Mouse (Mus musculus) cortical plate, adult 2 months (tissue): Measurements from ENCODE around the gene Tmem114. TPM values are rescaled to one million over a fixed set of nuclear protein-coding genes. Genes with fewer than 3 reads are reported as not detected.
A peak's percentile ranks its signal among the peaks of the same experiment; 100 is the strongest.

Experiments
- H3K27ac ChIP-seq: fragments of 200-500 bp; 2 replicates; pipeline ENCODE4 v1.5.1; 2012; ENCODE audit warnings: low read length, control low read depth, inconsistent platforms; ENCODE audit not compliant: insufficient read depth
- H3K4me1 ChIP-seq: fragments of 200-500 bp; 2 replicates; pipeline ENCODE4 v1.6.1; 2011; ENCODE audit warnings: low read length; ENCODE audit not compliant: control insufficient read depth, insufficient read depth
- H3K4me3 ChIP-seq: fragments of 200-500 bp; 2 replicates; pipeline ENCODE4 v1.5.1; 2011; ENCODE audit warnings: mild to moderate bottlenecking, low read length, control low read depth; ENCODE audit not compliant: insufficient read depth
- CTCF ChIP-seq: fragments of 200-500 bp; IDR thresholded peaks from 2 replicates; pipeline ENCODE4 v1.5.1; 2011; ENCODE audit warnings: mild to moderate bottlenecking, control low read depth, low read length; ENCODE audit not compliant: insufficient read depth; ENCODE audit errors: extremely low read depth
- POLR2A ChIP-seq: fragments of 200-500 bp; IDR thresholded peaks from 2 replicates; pipeline ENCODE4 v1.6.1; 2011; ENCODE audit warnings: mild to moderate bottlenecking, low read length, control low read depth; ENCODE audit not compliant: insufficient read depth; ENCODE audit errors: extremely low read depth
- polyA plus RNA-seq: library from polyadenylated mRNA; depleted of rRNA; stranded (reverse); fragments of >200 nt; gene quantifications from 2 replicates; pipeline ENCODE4 v1.2.3, GENCODE M21; 2012

Gene Tmem114
- polyA plus RNA-seq, 1 experiment: 1.5 TPM

DNA sequence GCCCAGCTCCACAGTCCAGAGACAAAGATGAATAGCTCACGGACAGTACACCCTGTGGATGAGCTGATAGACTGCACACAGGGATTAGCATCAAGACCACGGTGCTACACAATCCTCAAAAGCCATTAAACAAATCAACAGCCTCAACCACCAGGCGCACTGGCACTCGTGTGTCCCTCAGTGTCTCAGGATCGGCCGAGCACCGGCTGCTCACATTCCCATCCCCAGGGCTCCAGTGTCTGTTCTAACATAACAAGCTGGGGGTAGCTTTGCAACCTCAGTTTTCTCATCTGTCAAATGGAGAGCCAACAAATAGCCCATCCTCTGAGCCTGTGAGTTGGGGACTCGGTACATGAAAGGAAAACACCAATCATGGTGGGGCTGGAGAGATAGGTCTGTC lies 11.5 kb downstream of the Tmem114 start:
- Histone ChIP-seq H3K4me1 (0 out of 2 replicates have a peak, but pooled peaks cover 4% of the 10 kb centered on the region), H3K27ac (no peak overlapping the region), H3K4me3 (no peak overlapping the region)
- TF ChIP-seq CTCF: no peak

DNA sequence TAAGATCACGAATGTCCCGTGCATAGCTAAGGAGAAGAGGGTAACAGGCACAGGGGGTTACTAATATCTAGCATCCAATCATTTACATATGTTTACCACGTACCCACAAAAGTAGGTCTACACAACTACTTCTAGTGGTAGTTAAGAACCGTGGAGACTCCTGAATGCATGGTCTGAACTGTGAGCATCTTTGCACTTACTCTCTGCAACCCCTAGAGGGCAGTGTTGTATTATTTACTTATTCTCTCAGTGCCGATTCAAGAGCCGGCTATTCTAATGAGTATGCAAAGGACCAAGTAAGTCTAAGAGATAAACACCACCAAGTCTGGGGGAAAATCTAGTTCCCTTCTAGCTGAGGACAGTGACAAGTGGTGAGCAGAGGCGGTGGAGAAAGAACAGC lies 12.7 kb downstream of the Tmem114 start:
- TF ChIP-seq POLR2A (no peak), CTCF (peak; percentile 70)
- Histone ChIP-seq H3K27ac (no peak overlapping the region), H3K4me1 (0 out of 2 replicates have a peak, but pooled peaks cover 2% of the 10 kb centered on the region), H3K4me3 (no peak overlapping the region)

DNA sequence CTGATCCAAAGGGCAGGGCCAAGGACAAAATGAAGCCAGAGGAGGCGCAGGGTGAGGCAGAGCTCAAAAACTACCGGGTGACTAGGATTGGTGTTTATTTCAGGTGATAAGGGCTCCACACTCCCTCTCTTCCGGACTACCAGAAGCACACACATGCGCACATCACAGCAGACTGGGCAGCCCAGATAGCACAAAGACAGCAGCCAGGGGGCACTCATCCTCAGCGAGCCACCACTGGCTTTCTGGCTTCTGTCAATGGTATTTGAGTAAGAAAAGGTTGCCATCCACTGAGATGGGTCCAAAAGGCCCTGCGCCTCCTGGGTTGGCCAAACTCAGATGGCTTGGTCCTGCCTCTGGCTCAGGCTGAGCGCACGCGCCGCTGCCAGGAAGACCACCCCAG lies 15.7 kb downstream of the Tmem114 start:
- H3K4me3 ChIP-seq: no peak overlapping the region
- H3K4me1 ChIP-seq: no peaks in the 10 kb centered on the region
- no peak for TF ChIP-seq POLR2A
- 0 out of 2 replicates have a peak, but pooled peaks have one; percentile 2 for TF ChIP-seq CTCF
- H3K27ac ChIP-seq: no peak overlapping the region

DNA sequence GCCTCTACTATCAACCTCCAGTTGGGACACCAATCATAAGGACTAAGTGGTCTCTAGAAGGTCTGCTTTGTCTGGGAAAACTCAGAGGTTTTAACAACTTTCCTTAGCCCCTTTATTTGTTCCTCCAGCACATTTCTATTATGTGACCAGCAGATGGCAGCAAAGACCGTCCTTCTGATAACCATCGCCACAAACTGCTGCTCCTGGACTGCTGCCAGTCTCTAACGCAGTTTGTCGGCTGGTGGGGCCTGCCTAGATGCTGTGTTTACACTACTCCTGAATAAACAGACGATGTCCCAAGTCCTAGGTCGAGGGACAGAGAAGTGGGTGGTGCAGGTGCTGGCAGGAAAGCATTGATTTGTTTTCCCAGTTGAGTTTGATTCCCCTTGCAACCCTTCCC lies 18.2 kb downstream of the Tmem114 start:
- H3K27ac ChIP-seq: no peak overlapping the region
- H3K4me1 ChIP-seq: no peaks in the 10 kb centered on the region
- TF ChIP-seq CTCF (peak; percentile 75), POLR2A (no peak)
- H3K4me3 ChIP-seq: no peak overlapping the region

DNA sequence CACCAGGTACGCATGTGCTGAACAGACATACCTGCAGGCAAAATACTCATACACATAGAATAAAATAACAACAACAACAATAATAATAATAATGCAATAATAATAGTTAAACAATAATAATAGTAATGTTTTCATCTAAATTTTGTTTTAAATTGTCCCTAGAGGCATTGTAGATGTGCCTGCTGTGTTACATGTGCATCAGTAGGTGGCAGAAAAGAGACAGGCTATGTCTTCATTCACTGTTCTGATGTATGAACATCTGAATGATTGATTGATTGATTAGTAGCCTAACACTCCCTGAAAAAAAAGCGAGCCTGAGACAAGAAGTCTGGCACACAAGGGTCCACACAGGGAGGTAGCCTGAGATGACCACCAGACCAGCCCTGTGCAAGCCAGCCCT lies 22.3 kb downstream of the Tmem114 start:
- no peak overlapping the region for H3K4me3 ChIP-seq
- no peak for TF ChIP-seq CTCF
- no peaks in the 10 kb centered on the region for H3K4me1 ChIP-seq
- no peak overlapping the region for H3K27ac ChIP-seq

DNA sequence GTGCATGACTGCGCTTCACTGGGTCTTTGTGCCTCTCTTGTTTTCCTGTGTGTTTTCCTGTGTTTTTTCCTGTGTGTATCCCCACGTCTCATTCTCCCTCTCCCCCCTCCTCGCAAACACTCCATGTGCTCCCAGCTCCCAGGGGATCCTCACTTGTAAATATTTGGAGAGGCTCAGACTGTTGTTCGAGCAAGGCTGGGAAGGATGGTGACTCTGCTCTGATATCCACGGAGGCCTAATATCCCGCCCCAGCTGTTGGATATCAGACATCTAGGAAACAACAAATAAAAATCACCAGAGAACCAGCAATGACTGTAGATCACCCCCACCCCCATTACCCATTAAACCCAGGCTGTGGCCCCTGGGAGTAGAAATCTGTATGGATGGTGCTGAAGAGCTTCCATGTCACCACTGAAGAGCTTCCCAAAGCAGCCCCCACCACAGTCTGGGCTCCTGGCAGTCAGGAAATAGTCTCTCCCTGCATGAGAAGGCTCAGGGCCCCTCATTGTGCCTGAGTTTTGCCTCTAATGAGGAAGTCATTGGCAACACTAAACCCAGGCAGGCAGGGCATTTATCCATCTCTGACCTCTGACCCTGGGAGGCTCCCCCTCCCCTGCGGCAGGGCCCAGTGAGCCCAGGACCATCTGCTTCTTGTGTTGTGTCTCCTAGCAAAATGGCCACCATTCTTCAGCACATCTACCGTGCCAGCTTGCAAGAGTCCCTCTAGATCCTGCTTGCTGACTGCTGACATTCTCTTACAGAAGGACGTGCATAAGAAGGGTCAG lies 23.6 kb downstream of the Tmem114 start:
- H3K4me3 ChIP-seq: no peak overlapping the region
- no peak overlapping the region for H3K27ac ChIP-seq
- TF ChIP-seq POLR2A: no peak
- no peak for TF ChIP-seq CTCF
- H3K4me1 ChIP-seq: no peaks in the 10 kb centered on the region

DNA sequence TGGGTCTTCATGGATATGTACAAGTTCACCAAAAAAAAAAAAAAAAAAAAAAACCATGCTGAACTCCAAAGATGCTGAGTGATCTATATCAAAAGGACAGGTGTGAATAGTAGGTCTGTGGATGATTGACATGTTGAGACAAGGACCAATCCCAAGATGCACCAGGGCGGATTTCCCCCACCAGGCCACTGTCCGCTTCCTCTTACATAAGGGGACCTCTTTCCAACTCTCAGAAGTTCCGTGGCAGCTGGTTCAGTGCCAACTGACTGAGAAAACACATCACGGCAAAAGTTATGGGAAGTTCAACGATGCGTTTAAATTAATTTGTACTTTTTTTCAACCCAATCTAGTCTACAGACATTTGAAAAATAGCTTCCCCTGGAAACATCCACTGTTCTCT lies 25.1 kb downstream of the Tmem114 start:
- Histone ChIP-seq H3K4me3 (no peak overlapping the region), H3K27ac (no peak overlapping the region), H3K4me1 (no peaks in the 10 kb centered on the region)
- TF ChIP-seq CTCF: no peak

DNA sequence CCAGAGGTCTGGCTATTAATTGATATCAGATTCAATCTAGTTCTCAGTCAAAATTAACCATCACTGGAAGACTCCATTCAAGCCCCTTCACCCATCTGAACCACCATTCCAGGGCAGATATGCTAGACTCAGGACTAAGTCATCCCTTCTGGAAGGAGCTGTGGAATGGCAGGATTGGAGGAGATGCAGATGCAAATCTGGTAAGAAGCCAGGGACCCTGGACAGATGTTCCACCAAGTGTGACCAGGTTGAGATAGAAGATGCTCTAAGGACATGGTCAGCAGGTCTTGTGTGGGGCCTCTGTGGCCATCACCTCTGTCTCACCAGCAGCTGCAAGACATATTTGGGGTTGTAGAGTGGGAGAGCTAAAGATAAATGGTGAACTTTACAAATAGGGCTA lies 30.0 kb downstream of the Tmem114 start:
- Histone ChIP-seq H3K27ac (no peak overlapping the region), H3K4me3 (no peak overlapping the region), H3K4me1 (no peaks in the 10 kb centered on the region)
- no peak for TF ChIP-seq POLR2A
- TF ChIP-seq CTCF: no peak

DNA sequence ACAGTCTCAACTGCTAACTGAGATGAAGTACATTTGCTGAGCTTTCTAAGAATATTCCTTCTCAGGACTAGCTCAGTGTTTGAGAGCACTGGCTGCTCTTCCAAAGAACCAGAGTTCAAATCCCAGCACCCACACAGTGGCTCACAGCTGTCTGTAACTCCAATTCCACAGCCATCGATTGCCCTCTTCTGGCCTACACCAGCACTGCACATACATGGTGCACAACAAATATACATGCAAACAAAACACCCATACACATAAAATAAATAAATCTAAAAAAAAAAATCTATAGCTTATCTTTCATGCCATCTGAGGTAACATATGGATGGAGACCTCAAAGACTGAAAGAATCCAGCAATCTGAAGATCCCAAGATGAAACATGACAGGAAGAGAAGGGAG lies 36.4 kb downstream of the Tmem114 start:
- H3K4me3 ChIP-seq: no peak overlapping the region
- no peak overlapping the region for H3K27ac ChIP-seq
- TF ChIP-seq POLR2A: no peak
- TF ChIP-seq CTCF: no peak
- H3K4me1 ChIP-seq: no peaks in the 10 kb centered on the region

DNA sequence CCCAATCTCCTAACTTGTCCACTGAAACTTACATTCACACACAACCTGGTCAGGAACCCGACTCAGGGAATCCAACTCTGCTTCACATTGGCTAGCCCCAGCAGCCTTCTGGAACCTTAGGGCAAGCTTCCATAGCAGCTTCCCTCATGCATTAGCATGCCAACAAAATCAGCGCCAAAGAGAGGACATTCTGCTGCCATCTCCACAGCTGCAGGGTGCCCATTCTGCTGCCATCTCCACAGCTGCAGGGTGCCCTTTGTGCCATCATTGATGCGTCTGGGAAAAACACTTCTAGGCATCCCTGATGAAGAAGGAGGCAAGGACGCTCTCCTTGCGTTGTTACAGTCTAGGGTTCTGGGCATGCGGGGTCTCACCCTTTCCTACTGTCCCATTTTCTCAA lies 38.5 kb downstream of the Tmem114 start:
- Histone ChIP-seq H3K4me3 (no peak overlapping the region), H3K4me1 (no peaks in the 10 kb centered on the region), H3K27ac (no peak overlapping the region)
- TF ChIP-seq POLR2A (no peak), CTCF (no peak)

DNA sequence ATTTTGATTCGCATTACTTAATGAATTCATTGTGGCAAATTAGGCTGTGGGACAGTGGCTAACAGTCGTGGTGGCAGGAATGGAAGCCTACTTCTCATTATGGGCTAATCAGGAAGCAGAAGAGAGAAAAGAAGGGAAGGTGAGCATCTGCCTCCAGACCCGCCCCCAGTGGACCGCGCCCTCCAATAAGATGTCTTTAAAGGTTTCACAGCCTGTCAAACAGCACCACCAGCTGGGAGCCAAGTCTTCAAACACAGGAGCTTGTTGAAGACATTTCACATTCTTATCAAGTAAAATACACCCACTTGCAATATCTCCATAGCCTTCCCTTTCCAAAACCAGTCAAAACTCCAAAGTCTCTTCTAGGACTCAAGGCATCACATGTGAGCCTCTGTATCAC lies 39.3 kb downstream of the Tmem114 start:
- TF ChIP-seq CTCF (peak; percentile 43), POLR2A (no peak)
- H3K27ac ChIP-seq: no peak overlapping the region
- H3K4me1 ChIP-seq: no peaks in the 10 kb centered on the region
- no peak overlapping the region for H3K4me3 ChIP-seq
